Mouse (Mus musculus) frontal cortex, postnatal 25 days (tissue): ENCODE data around the gene Mcrip2.

Source experiments
- DNase-seq, 2 experiments: peaks; one replicate each; pipeline ENCODE4 v3.0.0; 2022; ENCODE audit warnings: low spot score in 2 of 2

Mcrip2 gene

GRCm38 (mm10) chr17:25817662-25818061, 50.9 kb downstream of the Mcrip2 start:
- no peak for DNase-seq
